Mouse (Mus musculus): ENCODE measurements at regions not wholly inside any gene's neighbourhood (a gene's known extent, or its start where the extent isn't known, plus 50 kb on each side); places are given as distances from the start of the nearest gene placed in this dataset.

DNA sequence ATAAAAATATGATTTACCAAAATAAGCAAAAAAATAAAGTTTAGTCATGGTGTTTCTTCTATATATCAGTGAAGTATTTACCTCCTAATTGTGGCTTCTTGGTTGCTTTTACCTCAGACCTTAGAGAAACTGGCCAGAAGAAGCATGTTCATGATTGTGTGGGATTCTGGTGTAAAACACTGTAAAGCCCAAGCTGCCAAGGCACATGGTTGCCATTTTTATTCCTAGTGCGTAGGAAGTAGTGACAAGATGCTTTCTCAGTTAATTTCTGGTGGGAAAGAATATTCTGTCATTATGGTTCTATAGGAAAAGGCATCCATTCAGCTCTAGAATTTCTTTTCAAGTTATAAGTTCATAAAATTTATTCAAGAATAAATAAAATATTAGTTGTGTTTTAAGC, 805.2 kb downstream of the Olfm4 start:
- H3K27ac ChIP-seq = no peak overlapping the region
- WGBS = 54% methylated on average over 1 of the region's 1 CpGs
- no peak overlapping the region for H3K4me3 ChIP-seq
- TF ChIP-seq POLR2A (IDR thresholded peaks at IDR 0.05; ENCODE audit: insufficient read depth, low read depth, low read length) (no peak), EP300 (IDR thresholded peaks at IDR 0.05; ENCODE audit: insufficient read depth, low read depth, low read length) (no peak), CTCF (IDR thresholded peaks at IDR 0.05) (no peak)
- H3K27me3 ChIP-seq (ENCODE audit: control insufficient read depth, insufficient read depth, low read length) = no peaks in the 10 kb centered on the region
- H3K4me1 ChIP-seq (ENCODE audit: control insufficient read depth, insufficient read depth, low read length) = no peaks in the 10 kb centered on the region
- no peak for DNase-seq
- H3K79me2 ChIP-seq (replicated peaks; ENCODE audit: control insufficient read depth, insufficient read depth, low read length) = no peaks in the 10 kb centered on the region
- no peak overlapping the region for H3K9ac ChIP-seq (ENCODE audit: low read depth, low read length)
- H3K36me3 ChIP-seq (ENCODE audit: control insufficient read depth, insufficient read depth, low read length) = no peaks in the 10 kb centered on the region
- intact Hi-C loops (cut with DNase I) = no loop called here

DNA sequence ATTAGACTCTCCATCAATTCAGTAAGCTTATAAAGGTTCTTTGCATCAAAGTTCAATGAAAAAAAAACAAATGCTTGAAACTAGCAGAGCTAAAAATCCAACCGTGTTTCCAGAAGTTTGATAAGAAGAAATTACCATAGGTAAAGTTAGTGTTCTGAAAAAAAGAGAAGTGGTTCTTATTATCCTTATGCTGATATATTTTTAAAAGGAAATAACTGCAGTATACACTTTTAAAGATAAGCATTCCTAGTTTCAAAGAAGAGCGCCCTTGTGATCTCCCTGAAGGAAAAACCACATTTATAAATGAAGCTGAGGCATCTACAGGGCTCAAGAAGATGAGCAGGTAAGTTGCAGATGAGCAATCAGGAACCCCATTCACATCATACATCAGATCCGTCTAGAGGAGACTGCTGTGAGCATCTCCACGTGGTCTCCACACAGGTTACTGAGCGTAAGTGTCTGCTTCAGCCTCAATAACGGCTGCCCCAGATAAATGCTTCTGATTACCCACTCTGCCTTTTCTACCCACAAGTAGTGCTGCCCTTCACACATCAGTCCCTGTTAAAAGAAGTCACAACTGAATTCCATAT, 815.6 kb downstream of the Olfm4 start:
- Histone ChIP-seq H3K36me3 (ENCODE audit: control insufficient read depth, insufficient read depth, low read length) (no peaks in the 10 kb centered on the region), H3K9ac (ENCODE audit: low read depth, low read length) (no peak overlapping the region), H3K79me2 (replicated peaks; ENCODE audit: control insufficient read depth, insufficient read depth, low read length) (no peaks in the 10 kb centered on the region), H3K27me3 (ENCODE audit: control insufficient read depth, insufficient read depth, low read length) (no peaks in the 10 kb centered on the region), H3K4me1 (ENCODE audit: control insufficient read depth, insufficient read depth, low read length) (no peaks in the 10 kb centered on the region), H3K27ac (no peak overlapping the region), H3K4me3 (no peak overlapping the region)
- 71% methylated on average over 6 of the region's 6 CpGs for WGBS
- TF ChIP-seq EP300 (IDR thresholded peaks at IDR 0.05; ENCODE audit: insufficient read depth, low read depth, low read length) (no peak), POLR2A (IDR thresholded peaks at IDR 0.05; ENCODE audit: insufficient read depth, low read depth, low read length) (no peak), CTCF (IDR thresholded peaks at IDR 0.05) (no peak)
- DNase-seq = no peak
- intact Hi-C loops (cut with DNase I) = no loop called here

DNA sequence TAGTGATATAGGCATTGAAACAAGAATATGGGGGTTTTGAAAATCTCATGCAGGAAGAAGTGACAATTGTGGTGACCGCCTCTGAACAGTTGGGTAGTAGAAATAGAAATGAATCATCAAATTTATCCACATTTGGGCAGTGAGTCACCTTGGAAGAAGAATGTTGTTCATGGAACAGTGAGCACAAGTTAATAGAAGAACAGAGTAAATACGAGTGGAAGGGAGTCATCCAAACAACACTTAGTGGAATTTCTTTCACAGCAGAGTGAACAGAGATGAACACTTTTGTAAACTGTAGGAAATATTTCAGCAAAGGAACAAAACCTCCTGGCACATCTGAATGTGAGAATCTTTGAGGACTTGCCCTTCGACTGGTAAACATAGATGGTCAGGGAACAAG, 846.6 kb downstream of the Olfm4 start:
- Histone ChIP-seq H3K79me2 (replicated peaks; ENCODE audit: control insufficient read depth, insufficient read depth, low read length) (no peaks in the 10 kb centered on the region), H3K27me3 (ENCODE audit: control insufficient read depth, insufficient read depth, low read length) (no peaks in the 10 kb centered on the region), H3K27ac (no peak overlapping the region), H3K4me1 (ENCODE audit: control insufficient read depth, insufficient read depth, low read length) (no peaks in the 10 kb centered on the region), H3K36me3 (ENCODE audit: control insufficient read depth, insufficient read depth, low read length) (no peaks in the 10 kb centered on the region), H3K9ac (ENCODE audit: low read depth, low read length) (no peak overlapping the region), H3K4me3 (no peak overlapping the region)
- intact Hi-C loops (cut with DNase I) = no loop called here
- TF ChIP-seq CTCF (IDR thresholded peaks at IDR 0.05) (no peak), EP300 (IDR thresholded peaks at IDR 0.05; ENCODE audit: insufficient read depth, low read depth, low read length) (no peak), POLR2A (IDR thresholded peaks at IDR 0.05; ENCODE audit: insufficient read depth, low read depth, low read length) (no peak)
- 53% methylated on average over 3 of the region's 3 CpGs for WGBS
- no peak for DNase-seq

DNA sequence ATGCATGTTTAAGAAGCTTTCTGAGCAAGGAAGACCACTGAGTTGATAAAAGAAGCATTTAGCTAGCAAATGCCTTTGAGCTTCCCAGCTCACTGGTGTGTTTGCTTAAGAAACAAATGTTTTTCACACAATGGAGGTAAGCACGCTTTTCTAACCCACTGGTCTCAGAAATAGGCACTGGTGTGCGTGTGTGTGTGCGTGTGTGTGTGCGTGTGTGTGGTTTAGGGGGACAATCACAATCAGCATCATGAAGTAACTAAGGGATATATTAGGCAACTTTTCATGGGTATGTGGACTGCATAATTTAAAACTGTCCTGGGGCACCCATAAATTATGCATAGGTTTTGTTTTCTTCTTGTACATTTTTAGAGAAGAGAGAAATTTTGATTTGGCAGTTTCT, 860.7 kb downstream of the Olfm4 start:
- H3K27me3 ChIP-seq (ENCODE audit: control insufficient read depth, insufficient read depth, low read length) = no peaks in the 10 kb centered on the region
- 76% methylated on average over 4 of the region's 4 CpGs for WGBS
- no peaks in the 10 kb centered on the region for H3K79me2 ChIP-seq (replicated peaks; ENCODE audit: control insufficient read depth, insufficient read depth, low read length)
- H3K4me1 ChIP-seq (ENCODE audit: control insufficient read depth, insufficient read depth, low read length) = no peaks in the 10 kb centered on the region
- intact Hi-C loops (cut with DNase I) = no loop called here
- no peak overlapping the region for H3K27ac ChIP-seq
- no peak overlapping the region for H3K4me3 ChIP-seq
- DNase-seq = no peak
- no peaks in the 10 kb centered on the region for H3K36me3 ChIP-seq (ENCODE audit: control insufficient read depth, insufficient read depth, low read length)
- no peak for TF ChIP-seq EP300 (IDR thresholded peaks at IDR 0.05; ENCODE audit: insufficient read depth, low read depth, low read length)
- TF ChIP-seq CTCF (IDR thresholded peaks at IDR 0.05) = no peak
- TF ChIP-seq POLR2A (IDR thresholded peaks at IDR 0.05; ENCODE audit: insufficient read depth, low read depth, low read length) = no peak
- no peak overlapping the region for H3K9ac ChIP-seq (ENCODE audit: low read depth, low read length)

DNA sequence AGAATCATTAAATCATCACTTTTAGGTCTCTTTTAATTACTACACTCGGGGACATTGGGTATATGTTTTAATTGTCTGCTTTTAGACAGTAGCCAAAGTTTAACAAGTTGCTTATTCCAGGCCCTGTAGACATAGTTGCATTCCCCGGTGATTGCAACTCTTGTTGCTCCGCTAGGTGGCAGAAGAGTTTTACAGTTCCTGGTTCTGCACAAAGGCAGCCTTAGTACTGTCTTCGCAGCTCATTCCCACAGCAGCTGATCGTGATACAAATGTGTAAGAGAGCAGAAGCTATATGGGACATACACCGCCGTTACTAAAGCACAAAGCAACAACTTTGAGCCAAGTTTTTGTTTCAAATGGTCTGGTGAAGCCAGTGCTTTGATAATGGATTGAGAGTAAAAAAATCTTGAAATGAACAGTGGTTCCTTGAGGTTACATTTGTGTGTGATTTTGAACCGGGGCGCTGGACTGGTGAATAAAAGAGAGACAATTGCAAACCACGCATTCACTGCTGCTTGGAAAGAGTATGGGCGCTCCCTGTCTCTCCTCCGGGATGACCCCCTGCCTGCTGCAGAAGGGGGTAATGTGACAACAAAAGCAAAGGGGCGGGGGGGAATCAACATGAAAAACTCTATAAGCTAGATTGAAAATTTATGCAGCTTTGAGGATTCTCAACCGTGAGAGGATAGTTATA, 861.8 kb downstream of the Olfm4 start:
- Histone ChIP-seq H3K36me3 (ENCODE audit: control insufficient read depth, insufficient read depth, low read length) (no peaks in the 10 kb centered on the region), H3K4me1 (ENCODE audit: control insufficient read depth, insufficient read depth, low read length) (no peaks in the 10 kb centered on the region), H3K79me2 (replicated peaks; ENCODE audit: control insufficient read depth, insufficient read depth, low read length) (no peaks in the 10 kb centered on the region), H3K27ac (no peak overlapping the region), H3K27me3 (ENCODE audit: control insufficient read depth, insufficient read depth, low read length) (no peaks in the 10 kb centered on the region), H3K4me3 (no peak overlapping the region), H3K9ac (ENCODE audit: low read depth, low read length) (no peak overlapping the region)
- WGBS = 28% methylated on average over 14 of the region's 14 CpGs
- intact Hi-C loops (cut with DNase I) = no loop called here
- no peak for TF ChIP-seq EP300 (IDR thresholded peaks at IDR 0.05; ENCODE audit: insufficient read depth, low read depth, low read length)
- peak; percentile 73 for TF ChIP-seq CTCF (IDR thresholded peaks at IDR 0.05)
- DNase-seq = peak; percentile 5 to 32

DNA sequence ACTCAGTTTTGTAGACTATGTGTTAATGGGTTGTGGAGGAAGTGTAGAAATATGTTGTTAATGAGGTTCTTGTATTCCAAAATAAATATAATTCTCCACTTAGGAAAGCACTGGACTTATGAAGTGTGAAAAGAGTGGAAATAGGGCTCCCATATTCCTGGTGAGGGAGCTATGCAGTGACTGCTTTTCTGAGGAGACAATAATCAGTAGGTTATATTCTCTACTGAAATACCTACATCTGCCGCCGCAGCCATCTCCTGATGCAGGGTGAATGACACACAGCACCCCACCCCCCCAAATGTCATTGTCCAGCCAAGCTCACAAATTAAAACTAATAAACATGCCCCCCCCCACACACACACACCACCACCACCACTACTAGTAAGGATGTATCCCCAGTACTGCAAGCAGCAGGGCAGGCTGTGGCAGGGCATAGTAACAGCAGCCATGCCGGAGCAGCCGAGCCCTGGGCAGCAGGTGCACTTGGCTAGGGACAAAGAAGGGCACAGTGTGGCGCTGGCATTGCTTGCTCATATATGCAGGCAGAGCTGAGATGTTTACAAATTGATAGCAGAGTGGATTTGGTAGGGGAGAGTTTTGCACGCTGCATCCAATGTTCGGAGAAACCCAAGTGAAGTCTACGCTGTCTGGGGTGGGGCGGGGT, 862.7 kb downstream of the Olfm4 start:
- no peak for DNase-seq
- Histone ChIP-seq H3K36me3 (ENCODE audit: control insufficient read depth, insufficient read depth, low read length) (no peaks in the 10 kb centered on the region), H3K4me1 (ENCODE audit: control insufficient read depth, insufficient read depth, low read length) (no peaks in the 10 kb centered on the region), H3K27me3 (ENCODE audit: control insufficient read depth, insufficient read depth, low read length) (no peaks in the 10 kb centered on the region), H3K9ac (ENCODE audit: low read depth, low read length) (no peak overlapping the region), H3K27ac (no peak overlapping the region), H3K79me2 (replicated peaks; ENCODE audit: control insufficient read depth, insufficient read depth, low read length) (no peaks in the 10 kb centered on the region), H3K4me3 (no peak overlapping the region)
- intact Hi-C loops (cut with DNase I) = no loop called here
- TF ChIP-seq POLR2A (IDR thresholded peaks at IDR 0.05; ENCODE audit: insufficient read depth, low read depth, low read length) (no peak), EP300 (IDR thresholded peaks at IDR 0.05; ENCODE audit: insufficient read depth, low read depth, low read length) (no peak), CTCF (IDR thresholded peaks at IDR 0.05) (no peak)
- WGBS = 85% methylated on average over 9 of the region's 9 CpGs
